Mouse (Mus musculus): ENCODE results near the gene Dlat. TPM values are rescaled to one million over a fixed set of nuclear protein-coding genes. Genes with fewer than 3 reads are reported as not detected.
A peak's percentile ranks its signal among the peaks of the same experiment; 100 is the strongest.
"Not testable (repeated sequence)": the region's sequence is repeated elsewhere in the genome, so short reads cannot be mapped to it uniquely, and the experiment has no call there.

Gene Dlat
- polyA plus RNA-seq, 1 experiment from 2014 or later = 42.5 TPM

DNA sequence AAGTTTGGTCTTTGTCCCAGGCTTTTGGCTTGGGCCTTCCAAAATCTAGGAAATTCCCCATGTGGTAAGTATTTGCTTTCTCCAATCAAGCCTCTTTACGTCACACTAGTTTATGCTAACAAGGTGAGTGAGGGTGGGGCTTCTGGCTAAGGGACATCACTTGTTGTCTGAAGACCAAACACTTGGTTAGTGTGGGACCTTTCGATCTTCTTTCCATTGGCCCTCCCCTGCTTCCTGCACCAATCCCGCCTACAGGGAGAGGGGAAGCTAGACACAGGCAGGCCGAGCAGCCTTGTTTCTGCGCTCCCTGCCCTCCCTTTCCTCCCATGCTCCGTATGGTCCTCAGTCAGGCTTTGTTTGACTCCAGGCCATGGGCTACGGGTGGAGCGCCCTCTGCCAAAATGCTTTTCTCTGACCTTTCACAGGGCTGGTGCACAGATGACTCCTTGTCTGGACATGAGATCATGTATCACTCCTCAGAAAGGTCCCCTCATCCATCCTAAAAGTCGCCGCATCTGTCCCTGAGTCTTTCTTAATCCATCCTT is 12.7 kb downstream of the Dlat start:
- H3K4me1 ChIP-seq = no peaks in the 10 kb centered on the region
- H3K9ac ChIP-seq = no peak overlapping the region
- no peak overlapping the region for H3K27ac ChIP-seq
- H3K4me3 ChIP-seq = no peak overlapping the region
- no peak for ATAC-seq (ENCODE audit: borderline replicate concordance, extremely low read depth, low FRiP score, low TSS enrichment)
- H3K4me2 ChIP-seq = no peak overlapping the region
- H3K36me3 ChIP-seq = peaks cover 66% of the 10 kb centered on the region
- H3K27me3 ChIP-seq = no peaks in the 10 kb centered on the region
- 81% methylated on average over 10 of the region's 10 CpGs for WGBS
- no peaks in the 10 kb centered on the region for H3K9me3 ChIP-seq

DNA sequence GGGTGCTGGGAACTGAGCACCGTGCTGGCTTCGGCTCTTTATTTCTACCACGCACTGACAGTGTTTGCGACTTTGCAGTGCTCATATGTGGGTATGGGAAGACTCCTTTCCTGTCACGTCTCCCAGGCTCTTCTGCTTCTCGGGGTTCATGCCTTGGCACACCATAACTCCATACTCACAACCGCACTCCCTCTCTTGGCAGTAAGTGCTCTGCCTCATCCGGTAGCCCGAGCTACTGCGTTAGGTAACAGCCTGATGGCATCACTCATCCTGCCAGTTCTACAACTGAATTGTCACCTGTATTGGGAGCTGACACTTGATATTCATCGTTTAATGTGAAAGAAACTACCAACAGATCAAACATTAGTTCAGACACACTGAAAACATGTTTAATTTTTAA is 25.3 kb downstream of the Dlat start:
- ATAC-seq (ENCODE audit: borderline replicate concordance, extremely low read depth, low FRiP score, low TSS enrichment) = no peak
- H3K4me3 ChIP-seq = no peak overlapping the region
- H3K9me3 ChIP-seq = no peaks in the 10 kb centered on the region
- no peak overlapping the region for H3K9ac ChIP-seq
- H3K27me3 ChIP-seq = no peaks in the 10 kb centered on the region
- 90% methylated on average over 11 of the region's 11 CpGs for WGBS
- H3K36me3 ChIP-seq = peaks cover 41% of the 10 kb centered on the region
- H3K27ac ChIP-seq = no peak overlapping the region
- no peak overlapping the region for H3K4me2 ChIP-seq
- H3K4me1 ChIP-seq = no peaks in the 10 kb centered on the region

DNA sequence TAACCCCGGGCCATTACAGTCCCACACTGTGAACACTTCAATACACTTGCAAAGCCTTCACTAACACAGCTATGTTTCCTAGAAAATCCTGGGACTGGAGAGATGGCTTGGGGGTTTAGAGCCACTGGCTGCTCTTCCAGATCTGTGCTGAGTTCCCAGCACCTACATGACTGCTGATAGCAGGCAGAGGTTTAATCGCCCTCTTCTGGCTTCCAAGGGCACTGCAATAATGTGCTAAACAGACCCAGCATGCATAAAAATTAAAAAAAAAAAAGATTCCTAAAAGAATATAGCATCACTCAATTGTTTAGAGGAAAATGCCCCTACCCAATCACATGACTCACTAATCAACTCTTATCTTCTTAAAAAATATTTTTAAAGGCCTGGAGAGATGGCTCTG is 26.5 kb downstream of the Dlat start:
- WGBS = 59% methylated on average over 2 of the region's 2 CpGs
- Histone ChIP-seq H3K27ac (no peak overlapping the region), H3K9me3 (no peaks in the 10 kb centered on the region), H3K4me3 (no peak overlapping the region), H3K9ac (no peak overlapping the region), H3K4me1 (no peaks in the 10 kb centered on the region), H3K27me3 (no peaks in the 10 kb centered on the region), H3K36me3 (peaks cover 34% of the 10 kb centered on the region), H3K4me2 (no peak overlapping the region)
- ATAC-seq (ENCODE audit: borderline replicate concordance, extremely low read depth, low FRiP score, low TSS enrichment) = no peak

DNA sequence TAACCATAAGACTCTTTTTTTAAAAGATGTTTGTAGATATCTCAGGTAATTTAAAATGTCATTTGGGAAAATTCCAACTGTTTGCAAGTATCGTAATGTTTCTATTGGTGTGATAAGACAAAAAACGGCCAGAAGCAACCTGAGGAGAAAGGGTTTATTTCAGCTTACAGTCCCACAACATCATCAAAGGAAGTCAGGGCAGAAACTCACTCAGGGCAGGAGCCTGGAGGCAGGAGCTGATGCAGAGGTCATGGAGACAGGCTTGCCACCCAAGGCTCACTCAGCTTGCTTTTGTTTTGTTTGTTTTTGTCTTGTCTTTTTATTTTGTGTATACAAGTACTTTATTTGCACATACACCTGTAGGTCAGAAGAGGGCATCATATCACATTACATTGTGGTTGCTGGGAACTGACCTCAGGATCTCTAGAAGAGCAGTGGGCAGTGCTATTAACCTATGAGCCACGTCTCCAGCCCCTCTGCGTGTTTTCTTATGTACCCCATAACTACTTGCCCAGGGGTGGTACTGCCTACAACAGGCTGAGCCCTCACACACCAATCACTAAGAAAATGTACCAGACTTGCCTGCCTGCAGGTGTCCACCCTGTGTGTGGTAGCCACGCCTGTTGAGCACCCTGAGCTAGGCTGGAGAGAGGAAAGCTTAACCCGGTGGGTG is 27.4 kb downstream of the Dlat start:
- ATAC-seq (ENCODE audit: borderline replicate concordance, extremely low read depth, low FRiP score, low TSS enrichment) = no peak
- Histone ChIP-seq H3K9me3 (no peaks in the 10 kb centered on the region), H3K36me3 (peaks cover 28% of the 10 kb centered on the region), H3K27ac (no peak overlapping the region), H3K4me3 (no peak overlapping the region), H3K27me3 (no peaks in the 10 kb centered on the region), H3K4me1 (no peaks in the 10 kb centered on the region), H3K4me2 (no peak overlapping the region), H3K9ac (no peak overlapping the region)
- 85% methylated on average over 6 of the region's 6 CpGs for WGBS

GRCm38 (mm10) chr9:50630903-50631302 is 28.7 kb downstream of the Dlat start:
- WGBS = 91% methylated on average over 6 of the region's 8 CpGs
- H3K9me3 ChIP-seq; H3K4me3 ChIP-seq; ATAC-seq (ENCODE audit: borderline replicate concordance, extremely low read depth, low FRiP score, low TSS enrichment); H3K4me1 ChIP-seq; H3K4me2 ChIP-seq; H3K27me3 ChIP-seq; H3K9ac ChIP-seq; H3K27ac ChIP-seq: not testable (repeated sequence)
- H3K36me3 ChIP-seq = peaks cover 18% of the 10 kb centered on the region

DNA sequence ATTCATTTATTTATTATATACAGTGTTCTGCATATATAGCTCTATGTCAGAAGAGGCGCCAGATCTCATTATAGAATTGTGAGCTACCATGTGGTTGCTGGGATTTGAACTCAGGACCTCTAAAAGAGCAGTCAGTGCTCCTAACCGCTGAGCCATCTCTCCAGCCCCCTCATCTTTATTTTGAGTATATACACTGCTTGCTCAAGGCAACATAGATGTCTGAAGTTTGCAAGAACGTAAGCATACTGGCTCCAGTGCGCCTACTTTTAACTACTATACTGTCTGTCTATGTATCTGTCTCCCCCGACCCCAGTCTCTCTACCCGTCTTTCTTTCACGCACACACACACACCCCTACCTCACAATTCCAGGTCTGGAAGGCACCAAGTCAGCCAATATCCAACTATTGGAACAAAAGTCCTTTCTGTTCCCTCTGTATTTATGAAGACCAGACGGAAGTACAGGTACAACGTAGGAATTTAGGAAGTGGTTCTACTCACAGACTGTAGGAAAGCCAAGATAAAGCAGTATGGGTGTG is 41.7 kb downstream of the Dlat start:
- 56% methylated on average over 9 of the region's 9 CpGs for WGBS
- no peak for ATAC-seq (ENCODE audit: borderline replicate concordance, extremely low read depth, low FRiP score, low TSS enrichment)
- Histone ChIP-seq H3K27me3 (no peaks in the 10 kb centered on the region), H3K4me1 (peaks cover 15% of the 10 kb centered on the region), H3K9me3 (no peaks in the 10 kb centered on the region), H3K27ac (no peak overlapping the region), H3K4me2 (peak overlapping the region; percentile 70), H3K36me3 (peaks cover 21% of the 10 kb centered on the region), H3K4me3 (peak overlapping the region; percentile 100), H3K9ac (no peak overlapping the region)

DNA sequence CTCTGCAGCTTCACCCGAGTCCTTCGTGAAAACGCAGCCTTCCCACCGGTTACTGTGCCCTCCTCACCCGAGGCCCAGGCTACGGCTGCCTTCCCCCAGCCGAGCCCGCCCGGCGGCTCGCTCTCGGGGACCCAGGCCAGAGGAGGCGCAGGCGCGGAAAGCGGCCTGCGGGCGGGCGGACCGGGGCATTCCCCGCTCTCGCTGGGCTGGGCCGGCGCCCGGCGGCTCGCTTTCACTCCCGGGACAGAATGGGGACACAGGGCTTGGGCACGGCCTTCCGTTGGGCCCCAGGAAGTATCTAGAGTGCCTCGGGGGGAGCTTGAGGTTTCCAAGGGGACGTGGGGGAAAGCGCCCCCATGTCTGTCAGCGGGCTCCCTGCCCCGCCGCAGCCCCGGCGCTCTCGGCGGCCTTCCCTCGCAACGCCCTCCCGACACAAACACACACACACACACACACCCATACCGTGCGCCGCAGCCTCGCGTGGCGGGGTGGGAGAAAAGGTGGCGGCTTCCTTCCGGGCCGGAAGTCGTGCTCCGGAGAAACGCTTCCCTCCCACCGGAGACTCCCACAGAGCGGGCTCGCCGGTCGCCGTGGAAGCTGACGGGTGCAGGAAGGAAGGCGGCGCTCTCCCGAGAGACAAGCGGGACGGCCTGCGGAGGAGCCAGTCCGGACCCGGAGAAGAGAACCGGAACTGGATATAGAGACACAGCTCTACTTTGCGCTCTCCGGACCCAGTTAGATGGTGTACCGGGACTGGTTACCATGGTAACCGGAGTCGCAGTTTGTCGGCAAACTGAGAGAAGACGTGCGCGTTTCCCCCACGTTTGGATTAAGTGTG is 42.6 kb downstream of the Dlat start, which contains the start of the genes Pih1d2 and Nkapd1:
Pih1d2 (plus strand) TSS at position 556 of the 838 bp plus-strand sequence.
Nkapd1 (minus strand) TSS at position 699 of the 838 bp plus-strand sequence.
- peaks cover 29% of the 10 kb centered on the region for H3K36me3 ChIP-seq
- peaks cover 15% of the 10 kb centered on the region for H3K4me1 ChIP-seq
- H3K4me2 ChIP-seq = peak within 1 kb of the TSS; percentile 70
- H3K9me3 ChIP-seq = no peaks in the 10 kb centered on the region
- no peaks in the 10 kb centered on the region for H3K27me3 ChIP-seq
- WGBS = under 1% methylated on average over 78 of the region's 81 CpGs
- peak within 1 kb of the TSS; percentile 96 for H3K27ac ChIP-seq
- peak within 1 kb of the TSS; percentile 100 for H3K4me3 ChIP-seq
- ATAC-seq (ENCODE audit: borderline replicate concordance, extremely low read depth, low FRiP score, low TSS enrichment) = peak; percentile 94
- peak within 1 kb of the TSS; percentile 100 for H3K9ac ChIP-seq

GRCm38 (mm10) chr9:50616161-50616560 is 43.4 kb downstream of the Dlat start:
- Histone ChIP-seq H3K36me3 (peaks cover 35% of the 10 kb centered on the region), H3K27ac (no peak overlapping the region; the same call in 1 of the 2 replicates), H3K9ac (peak overlapping the region; percentile 100), H3K27me3 (no peaks in the 10 kb centered on the region), H3K4me1 (peaks cover 15% of the 10 kb centered on the region), H3K9me3 (no peaks in the 10 kb centered on the region), H3K4me3 (peak overlapping the region; percentile 100), H3K4me2 (peak overlapping the region; percentile 70)
- no peak for ATAC-seq (ENCODE audit: borderline replicate concordance, extremely low read depth, low FRiP score, low TSS enrichment)
- 32% methylated on average over 11 of the region's 11 CpGs for WGBS

DNA sequence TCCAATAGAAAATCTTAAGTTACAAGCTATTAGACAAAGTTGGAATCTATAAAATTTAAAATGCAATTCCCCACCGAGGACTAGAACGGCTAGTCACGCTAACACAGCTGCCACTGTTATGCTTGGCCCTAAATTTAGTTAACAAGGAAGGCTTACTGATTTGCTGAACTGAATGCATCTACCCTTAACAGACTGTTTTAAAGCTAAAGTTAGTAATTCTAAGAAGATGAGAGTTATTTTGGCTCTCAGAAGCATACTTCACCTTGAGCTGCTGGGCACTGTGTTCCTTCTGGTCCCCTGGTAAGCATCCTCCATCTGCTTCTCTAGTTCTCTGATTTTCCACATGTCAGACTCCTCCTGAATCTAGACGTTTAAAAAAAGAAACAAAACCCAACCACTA is 47.5 kb downstream of the Dlat start:
- H3K27ac ChIP-seq = no peak overlapping the region
- 85% methylated on average over 4 of the region's 4 CpGs for WGBS
- H3K27me3 ChIP-seq = no peaks in the 10 kb centered on the region
- H3K36me3 ChIP-seq = peaks cover 70% of the 10 kb centered on the region
- H3K4me1 ChIP-seq = peaks cover 7% of the 10 kb centered on the region
- H3K4me2 ChIP-seq = no peak overlapping the region
- no peak overlapping the region for H3K4me3 ChIP-seq
- H3K9ac ChIP-seq = no peak overlapping the region
- ATAC-seq (ENCODE audit: borderline replicate concordance, extremely low read depth, low FRiP score, low TSS enrichment) = no peak
- no peaks in the 10 kb centered on the region for H3K9me3 ChIP-seq

- Histone ChIP-seq H3K4me2 (peak overlapping the region; percentile 84), H3K36me3 (peaks cover 46% of the 10 kb centered on the region), H3K27me3 (no peaks in the 10 kb centered on the region), H3K4me3 (peak overlapping the region; percentile 94), H3K27ac (peak overlapping the region; percentile 90), H3K9ac (peak overlapping the region; percentile 87), H3K9me3 (no peaks in the 10 kb centered on the region), H3K4me1 (peaks cover 23% of the 10 kb centered on the region)
- 2% methylated on average over 6 of the region's 6 CpGs for WGBS
- no peak for ATAC-seq (ENCODE audit: borderline replicate concordance, extremely low read depth, low FRiP score, low TSS enrichment)
Measured at GRCm38 (mm10) chr9:50604338-50604737, 55.2 kb downstream of the Dlat start.

DNA sequence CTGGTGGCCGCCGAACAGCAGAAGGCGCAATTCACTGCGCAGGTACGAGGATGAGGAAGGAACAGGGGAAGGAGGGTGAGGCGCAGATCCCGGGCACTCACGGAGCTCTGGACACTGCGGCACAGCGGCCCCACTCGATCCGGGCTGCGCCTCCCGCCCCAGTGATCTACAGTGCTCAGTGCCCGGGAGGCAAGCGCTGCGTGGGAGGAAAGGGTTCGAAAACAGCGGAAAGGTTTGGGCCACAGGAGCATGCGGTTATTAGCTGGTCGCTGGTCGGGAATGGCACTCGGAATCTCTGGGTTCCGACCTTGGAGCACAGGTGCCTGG is 55.6 kb downstream of the Dlat start:
- peak; percentile 90 for ATAC-seq (ENCODE audit: borderline replicate concordance, extremely low read depth, low FRiP score, low TSS enrichment)
- WGBS = 0% methylated on average over 24 of the region's 24 CpGs
- H3K36me3 ChIP-seq = peaks cover 48% of the 10 kb centered on the region
- no peaks in the 10 kb centered on the region for H3K27me3 ChIP-seq
- H3K4me1 ChIP-seq = peaks cover 23% of the 10 kb centered on the region
- peak overlapping the region; percentile 84 for H3K4me2 ChIP-seq
- peak overlapping the region; percentile 94 for H3K4me3 ChIP-seq
- H3K27ac ChIP-seq = peak overlapping the region; percentile 90
- H3K9me3 ChIP-seq = no peaks in the 10 kb centered on the region
- H3K9ac ChIP-seq = peak overlapping the region; percentile 87
